Mouse (Mus musculus) ES-Bruce4 (cell line): ENCODE measurements around the gene Ugt2a3. TPM values are rescaled to one million over a fixed set of nuclear protein-coding genes. Genes with fewer than 3 reads are reported as not detected.
"Not testable (repeated sequence)": the region's sequence is repeated elsewhere in the genome, so short reads cannot be mapped to it uniquely, and the experiment has no call there.

Experiments
- H3K27ac ChIP-seq: 2 replicates; pipeline ENCODE4 v1.5.1; 2012; ENCODE audit warnings: low read length, inconsistent platforms; ENCODE audit not compliant: insufficient read depth
- H3K27me3 ChIP-seq: 2 replicates; pipeline ENCODE4 v1.6.1; 2012; ENCODE audit warnings: mild to moderate bottlenecking, low read length, inconsistent platforms; ENCODE audit not compliant: control insufficient read depth, poor library complexity, insufficient read depth, severe bottlenecking
- H3K36me3 ChIP-seq: 2 replicates; pipeline ENCODE4 v1.6.1; 2012; ENCODE audit warnings: inconsistent platforms, mild to moderate bottlenecking, low read length, moderate library complexity; ENCODE audit not compliant: control insufficient read depth, poor library complexity, insufficient read depth, severe bottlenecking
- H3K4me1 ChIP-seq: one replicate; pipeline ENCODE4 v1.8.1; 2011; ENCODE audit warnings: low read length; ENCODE audit not compliant: control insufficient read depth, insufficient read depth
- H3K4me3 ChIP-seq: 2 replicates; pipeline ENCODE4 v1.5.1; 2011; ENCODE audit warnings: low read depth, mild to moderate bottlenecking, low read length
- H3K9ac ChIP-seq: 2 replicates; pipeline ENCODE4 v1.6.1; 2012; ENCODE audit warnings: low read depth, mild to moderate bottlenecking, inconsistent platforms; ENCODE audit not compliant: poor library complexity, severe bottlenecking
- H3K9me3 ChIP-seq: replicated peaks from 2 replicates; pipeline ENCODE4 v1.6.1; 2012; ENCODE audit warnings: mild to moderate bottlenecking, low read length, inconsistent platforms; ENCODE audit not compliant: control insufficient read depth, poor library complexity, insufficient read depth, severe bottlenecking
- CTCF ChIP-seq: IDR thresholded peaks from one replicate; pipeline ENCODE4 v1.8.1; 2011; ENCODE audit warnings: low read depth, low read length
- EP300 ChIP-seq: IDR thresholded peaks from 2 replicates; pipeline ENCODE4 v1.6.1; 2011; ENCODE audit warnings: low read depth, low read length; ENCODE audit not compliant: insufficient read depth
- POLR2A ChIP-seq: IDR thresholded peaks from one replicate; pipeline ENCODE4 v1.8.1; 2011; ENCODE audit warnings: low read length; ENCODE audit not compliant: insufficient read depth
- polyA plus RNA-seq: library from polyadenylated mRNA; stranded (reverse); fragments of >200 nt; gene quantifications from 2 replicates; pipeline ENCODE4 v1.2.4, GENCODE M21; 2011; ENCODE audit warnings: low read depth; ENCODE audit not compliant: missing spikeins, insufficient read depth, insufficient read length

Gene Ugt2a3
- polyA plus RNA-seq, 1 experiment, result not detected

- H3K4me3 ChIP-seq, result no peak overlapping the region
- H3K36me3 ChIP-seq, result no peaks in the 10 kb centered on the region
- H3K27me3 ChIP-seq, result no peaks in the 10 kb centered on the region
- peaks cover 6% of the 10 kb centered on the region; the same call in 1 of the 2 replicates for H3K9me3 ChIP-seq
- no peak overlapping the region for H3K27ac ChIP-seq
- no peak overlapping the region for H3K9ac ChIP-seq
- TF ChIP-seq CTCF (no peak), EP300 (no peak), POLR2A (no peak)
- no peaks in the 10 kb centered on the region for H3K4me1 ChIP-seq
These were observed 25.6 kb downstream of the Ugt2a3 start for GRCm38 (mm10) chr5:87311392-87311791.

- H3K27me3 ChIP-seq, result not testable (repeated sequence)
These were observed 50.8 kb downstream of the Ugt2a3 start for GRCm38 (mm10) chr5:87286180-87286579.

GRCm38 (mm10) chr5:87275986-87276385 lies 61.0 kb downstream of the Ugt2a3 start:
- not testable (repeated sequence) for H3K27ac ChIP-seq

More at GRCm38 (mm10) chr5:87286180-87286579, 50.8 kb downstream of the Ugt2a3 start:
- H3K27ac ChIP-seq, H3K36me3 ChIP-seq, H3K4me1 ChIP-seq, H3K9me3 ChIP-seq, H3K4me3 ChIP-seq, H3K9ac ChIP-seq: not testable (repeated sequence)

DNA sequence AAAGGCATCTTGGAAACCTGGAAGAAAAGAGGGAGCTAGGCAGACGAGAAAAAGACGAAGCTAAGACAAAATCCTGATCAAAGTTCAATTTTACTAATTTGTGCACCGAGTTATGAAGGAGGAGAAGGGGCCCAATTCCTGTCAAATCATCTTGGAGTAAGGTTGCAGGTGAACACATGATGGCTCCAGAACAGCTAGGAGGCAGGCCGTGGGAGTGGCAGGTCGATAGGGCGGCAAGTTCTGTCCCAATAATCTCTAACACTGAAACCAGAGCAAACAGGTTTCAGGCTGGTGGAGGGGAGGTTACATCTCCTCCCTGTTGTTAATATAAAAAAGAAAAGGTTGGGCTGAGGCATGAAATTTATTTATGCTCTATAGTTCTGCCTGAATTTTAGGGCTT lies 61.4 kb downstream of the Ugt2a3 start:
- Histone ChIP-seq H3K4me1 (no peaks in the 10 kb centered on the region), H3K27me3 (no peaks in the 10 kb centered on the region), H3K9ac (no peak overlapping the region), H3K9me3 (peaks cover 24% of the 10 kb centered on the region), H3K27ac (no peak overlapping the region), H3K36me3 (no peaks in the 10 kb centered on the region), H3K4me3 (no peak overlapping the region)
- TF ChIP-seq EP300 (no peak), POLR2A (no peak), CTCF (no peak)

More at GRCm38 (mm10) chr5:87275986-87276385, 61.0 kb downstream of the Ugt2a3 start:
- H3K36me3 ChIP-seq, H3K9ac ChIP-seq, H3K27me3 ChIP-seq, H3K4me1 ChIP-seq, H3K4me3 ChIP-seq: not testable (repeated sequence)
- H3K9me3 ChIP-seq, result peaks cover 26% of the 10 kb centered on the region

Other genes starting within 250 kb of the Ugt2a3 start
- not detected in 2 replicates for gene Ugt2b36, start 244.6 kb downstream of the Ugt2a3 start, polyA plus RNA-seq
- not detected in 2 replicates for gene Ugt2b5, start 196.9 kb downstream of the Ugt2a3 start, polyA plus RNA-seq
- not detected in 2 replicates for gene Ugt2b37, start 82.4 kb downstream of the Ugt2a3 start, polyA plus RNA-seq
- gene Ugt2b38, start 87.0 kb upstream of the Ugt2a3 start, polyA plus RNA-seq, result not detected in 2 replicates
- gene Ugt2a2, start 145.1 kb upstream of the Ugt2a3 start, polyA plus RNA-seq, result not detected in 2 replicates
- not detected in 2 replicates for gene Gm43638, start 149.6 kb upstream of the Ugt2a3 start, polyA plus RNA-seq
- not detected in 2 replicates for gene Ugt2a1, start 153.7 kb upstream of the Ugt2a3 start, polyA plus RNA-seq
- gene Sult1b1, start 201.0 kb upstream of the Ugt2a3 start, polyA plus RNA-seq, result not detected in 2 replicates
- gene Sult1d1, start 231.8 kb upstream of the Ugt2a3 start, polyA plus RNA-seq, result not detected in 2 replicates